Mouse (Mus musculus) kidney, postnatal 10 days (tissue): ENCODE measurements at regions not wholly inside any gene's neighbourhood (a gene's known extent, or its start where the extent isn't known, plus 50 kb on each side); places are given as distances from the start of the nearest gene placed in this dataset.

Experiments used
- DNase-seq: peaks from one replicate; pipeline ENCODE4 v3.0.0; 2021; ENCODE audit warnings: mixed read lengths

- no peak for DNase-seq
Measured at GRCm38 (mm10) chr10:45009676-45010075, 57.3 kb upstream of the Prep start.

GRCm38 (mm10) chr10:45009235-45009634 lies 57.8 kb upstream of the Prep start:
- no peak for DNase-seq

- no peak for DNase-seq
Measured at GRCm38 (mm10) chr10:45004037-45004653, 62.9 kb upstream of the Prep start.

GRCm38 (mm10) chr10:45003344-45003681 lies 63.7 kb upstream of the Prep start:
- DNase-seq: peak; percentile 31

- no peak for DNase-seq
Measured at GRCm38 (mm10) chr10:45002637-45003343, 64.2 kb upstream of the Prep start.

- peak; percentile 80 for DNase-seq
Measured at GRCm38 (mm10) chr10:45000873-45001859, 65.8 kb upstream of the Prep start.

GRCm38 (mm10) chr10:45000027-45000840 lies 66.8 kb upstream of the Prep start:
- DNase-seq: peak; percentile 27

- DNase-seq: no peak
Measured at GRCm38 (mm10) chr10:44997906-44998289, 69.1 kb upstream of the Prep start.

GRCm38 (mm10) chr10:44997184-44997905 lies 69.7 kb upstream of the Prep start:
- DNase-seq: peak; percentile 55

GRCm38 (mm10) chr10:44995756-44996155 lies 71.2 kb upstream of the Prep start:
- DNase-seq: no peak

GRCm38 (mm10) chr10:44994385-44995281 lies 72.4 kb upstream of the Prep start:
- DNase-seq: no peak

- no peak for DNase-seq
Measured at GRCm38 (mm10) chr10:44993470-44994260, 73.3 kb upstream of the Prep start.

- no peak for DNase-seq
Measured at GRCm38 (mm10) chr10:44989539-44989938, 77.5 kb upstream of the Prep start.

- DNase-seq: no peak
Measured at GRCm38 (mm10) chr10:44988756-44989155, 78.2 kb upstream of the Prep start.

GRCm38 (mm10) chr10:44987615-44988014 lies 79.4 kb upstream of the Prep start:
- DNase-seq: no peak

- DNase-seq: no peak
Measured at GRCm38 (mm10) chr10:44981913-44982312, 85.1 kb upstream of the Prep start.

GRCm38 (mm10) chr10:44976815-44977214 lies 90.2 kb upstream of the Prep start:
- no peak for DNase-seq

GRCm38 (mm10) chr10:44971911-44972310 lies 95.1 kb upstream of the Prep start:
- DNase-seq: peak; percentile 18

- no peak for DNase-seq
Measured at GRCm38 (mm10) chr10:44959968-44960367, 107.0 kb upstream of the Prep start.

- no peak for DNase-seq
Measured at GRCm38 (mm10) chr10:44945205-44945725, 121.7 kb upstream of the Prep start.
